Mouse (Mus musculus): ENCODE results near the gene Rnf6.
"Not testable (repeated sequence)": the region's sequence is repeated elsewhere in the genome, so short reads cannot be mapped to it uniquely, and the experiment has no call there.

Rnf6 gene

DNA sequence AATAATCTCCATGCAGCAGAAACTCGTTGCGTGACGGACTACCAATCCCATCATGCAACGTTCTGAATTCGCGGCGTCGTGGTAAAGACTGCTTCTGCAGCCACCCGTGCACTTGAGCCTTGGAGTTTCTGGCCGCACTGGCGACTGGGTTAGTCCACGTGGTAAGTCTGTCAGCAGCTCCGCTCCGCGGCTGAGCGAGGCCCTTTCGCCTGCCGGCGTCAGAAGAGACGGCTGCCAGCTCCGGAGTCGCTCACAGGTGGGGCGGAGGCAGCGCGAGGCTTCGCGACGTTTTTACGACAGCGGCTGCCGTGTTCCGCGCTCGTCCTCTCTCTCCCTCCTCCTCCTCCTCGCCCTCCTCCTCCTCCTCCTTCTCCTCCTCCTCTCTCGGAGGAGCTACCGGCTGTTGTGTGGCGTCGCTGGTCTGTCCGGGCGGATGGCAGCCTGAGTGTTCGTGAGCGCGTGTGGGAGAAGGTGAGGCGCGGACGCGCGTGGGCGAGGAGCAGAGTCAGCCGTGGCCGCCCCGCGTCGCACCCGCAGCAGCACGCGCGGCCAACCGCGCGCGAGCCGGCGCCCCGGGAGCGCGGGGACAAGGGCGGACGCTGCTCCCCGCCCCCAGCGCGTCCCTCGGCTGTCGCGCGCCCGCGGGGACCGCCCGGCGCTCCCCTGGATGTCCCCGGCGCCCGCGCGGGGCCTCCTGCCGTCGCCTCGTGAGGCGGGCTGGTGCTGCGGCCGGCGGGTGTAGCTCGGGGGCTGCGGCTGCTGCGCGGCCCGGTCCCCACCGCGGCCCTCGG, 9.7 kb upstream of the Rnf6 start, which contains the start of gene Cdk8:
TSS of gene Cdk8 (plus strand) at position 367 of the 791 bp plus-strand sequence.
- CTCF ChIA-PET, result no interaction called here

- CTCF ChIA-PET, result interaction anchor here (0.6 kb wide), 1 partner anchor 349 kb away, joined by 3 read pairs; no protein-coding TSS in a partner anchor
Measured at GRCm38 (mm10) chr5:146229869-146230650, 8.7 kb upstream of the Rnf6 start.

- CTCF ChIA-PET, result no interaction called here
Measured at GRCm38 (mm10) chr5:146227496-146227895, 6.1 kb upstream of the Rnf6 start.

GRCm38 (mm10) chr5:146223786-146224185, 2.4 kb upstream of the Rnf6 start:
- CTCF ChIA-PET, result interaction anchor here (0.7 kb wide), 1 partner anchor 1647 kb away, joined by 3 read pairs; no protein-coding TSS in a partner anchor

DNA sequence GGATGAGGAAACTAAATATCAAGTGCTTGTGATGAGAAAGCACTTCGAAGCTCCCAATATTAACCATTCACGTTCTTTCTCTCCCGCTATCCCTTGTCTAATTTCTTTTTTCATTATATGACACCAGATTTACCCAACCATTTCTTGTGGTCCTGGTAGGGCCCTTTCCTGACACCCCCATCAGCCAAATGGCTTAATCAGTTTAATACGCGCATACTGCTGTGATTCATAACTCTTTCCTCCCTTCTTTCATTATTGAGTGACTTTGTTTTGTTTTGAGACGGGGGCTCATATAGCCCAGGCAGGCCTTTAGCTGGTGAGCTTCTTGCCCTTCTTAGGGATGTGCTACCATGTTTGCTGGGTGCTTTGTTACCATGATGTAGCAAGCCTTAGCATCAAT, 367 bp upstream of the Rnf6 start:
- CTCF ChIA-PET, result no interaction called here

- CTCF ChIA-PET, result interaction anchor here (0.6 kb wide), 1 partner anchor 622 kb away, joined by 3 read pairs; no protein-coding TSS in a partner anchor
Measured at GRCm38 (mm10) chr5:146220501-146220878, 865 bp downstream of the Rnf6 start.

DNA sequence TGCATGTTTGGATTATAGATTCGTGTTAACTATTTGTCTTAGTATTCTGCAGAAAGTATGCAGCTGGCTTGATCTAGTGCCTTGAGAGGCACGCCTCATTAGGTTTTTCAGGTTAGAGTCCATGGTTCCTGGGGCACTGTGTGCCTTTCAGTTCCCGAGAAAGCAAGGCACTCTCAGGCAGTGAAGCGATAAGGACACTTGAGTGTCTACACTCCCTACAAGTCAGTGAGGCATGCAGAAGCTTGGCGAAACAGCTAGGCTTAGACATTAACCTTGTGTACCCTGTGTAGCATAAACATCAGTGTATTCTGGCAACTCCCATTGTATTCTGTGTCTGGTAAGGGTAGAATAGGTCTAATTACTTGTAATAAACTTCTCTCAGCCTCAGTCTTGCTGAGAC, 15.8 kb downstream of the Rnf6 start:
- CTCF ChIA-PET, result no interaction called here

GRCm38 (mm10) chr5:146203921-146204320, 17.4 kb downstream of the Rnf6 start:
- CTCF ChIA-PET, result no interaction called here

- CTCF ChIA-PET, result no interaction called here
Measured at GRCm38 (mm10) chr5:146200580-146200979, 20.8 kb downstream of the Rnf6 start.

DNA sequence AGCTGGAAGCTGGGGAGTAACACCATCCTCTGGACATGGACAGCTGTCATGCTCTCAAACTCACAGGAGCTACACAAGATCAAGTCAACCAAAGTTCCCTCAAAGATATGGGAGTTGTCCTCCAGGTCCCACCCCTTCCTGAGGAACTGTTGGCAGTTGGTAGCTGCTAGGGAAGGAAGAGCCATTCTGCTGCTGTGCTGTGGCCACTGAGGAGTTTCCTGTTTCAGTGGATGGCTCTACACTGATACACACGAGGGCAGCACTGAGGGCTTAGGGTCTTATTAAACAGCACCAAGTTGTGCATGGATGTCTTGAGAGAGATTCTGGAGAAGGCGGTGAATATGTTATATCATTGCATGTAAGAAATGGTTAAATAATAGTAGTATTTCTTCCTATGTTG, 21.8 kb downstream of the Rnf6 start:
- CTCF ChIA-PET, result no interaction called here

DNA sequence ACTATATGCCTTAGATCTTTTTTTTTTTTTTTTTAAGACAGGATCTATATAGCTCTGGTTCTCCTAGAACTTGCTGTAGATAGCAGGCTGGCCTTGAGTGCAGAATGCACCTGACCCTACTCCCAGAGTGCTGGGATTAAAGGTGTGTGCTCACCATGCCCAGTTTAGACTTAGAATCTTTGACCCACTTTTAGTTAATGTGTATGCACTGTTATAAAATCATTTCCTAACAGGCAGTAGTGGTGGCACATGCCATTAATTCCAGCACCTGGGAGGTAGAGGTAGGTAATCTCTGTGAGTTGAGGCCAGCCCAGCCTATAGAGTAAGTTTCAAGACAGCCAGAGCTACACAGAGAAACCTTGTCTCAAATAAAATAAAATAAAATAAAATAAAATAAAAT, 22.3 kb downstream of the Rnf6 start:
- CTCF ChIA-PET, result interaction anchor here (0.6 kb wide), 1 partner anchor 1788 kb away, joined by 3 read pairs; no protein-coding TSS in a partner anchor

- CTCF ChIA-PET, result no interaction called here
Measured at GRCm38 (mm10) chr5:146193360-146193759, 28.0 kb downstream of the Rnf6 start.

DNA sequence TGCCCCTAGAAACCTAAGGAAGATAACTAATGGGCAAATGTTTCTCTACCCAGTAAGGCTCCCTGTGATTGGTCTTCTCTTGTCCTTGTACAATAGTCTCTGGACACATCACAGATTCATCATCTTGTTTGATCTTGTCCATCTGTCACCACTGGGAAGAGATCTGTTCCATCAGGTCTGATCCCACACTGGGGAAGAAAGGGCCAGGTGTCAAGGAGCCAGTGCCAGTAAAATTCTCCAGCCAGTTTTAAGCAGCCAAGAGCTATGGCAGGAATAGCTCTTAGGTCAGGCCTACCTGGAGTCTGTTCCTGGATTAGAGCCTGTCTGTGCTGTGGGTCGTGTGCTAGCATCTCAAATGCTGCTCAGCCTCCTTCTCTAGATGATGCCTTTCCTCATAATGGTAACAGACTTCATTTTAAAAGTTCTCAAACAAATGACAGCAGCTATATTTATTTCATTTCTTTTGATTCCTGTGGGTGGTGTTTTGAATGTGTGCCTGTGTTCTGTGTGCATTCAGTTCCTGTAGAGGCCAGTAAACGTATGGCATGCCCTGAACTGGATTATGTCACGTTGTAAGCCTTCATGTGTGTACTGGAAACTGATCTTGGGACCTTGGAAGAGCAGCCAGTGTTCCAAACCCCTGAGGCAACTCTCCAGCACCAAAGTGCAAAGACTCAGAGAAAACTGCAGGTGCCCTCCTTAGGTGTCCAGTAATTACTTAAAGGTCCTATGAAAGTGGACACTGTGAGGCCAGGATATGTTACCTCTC, 30.7 kb downstream of the Rnf6 start:
- CTCF ChIA-PET, result no interaction called here

- CTCF ChIA-PET, result no interaction called here
Measured at GRCm38 (mm10) chr5:146190093-146190492, 31.3 kb downstream of the Rnf6 start.

- CTCF ChIA-PET, result no interaction called here
Measured at GRCm38 (mm10) chr5:146188712-146189111, 32.6 kb downstream of the Rnf6 start.

DNA sequence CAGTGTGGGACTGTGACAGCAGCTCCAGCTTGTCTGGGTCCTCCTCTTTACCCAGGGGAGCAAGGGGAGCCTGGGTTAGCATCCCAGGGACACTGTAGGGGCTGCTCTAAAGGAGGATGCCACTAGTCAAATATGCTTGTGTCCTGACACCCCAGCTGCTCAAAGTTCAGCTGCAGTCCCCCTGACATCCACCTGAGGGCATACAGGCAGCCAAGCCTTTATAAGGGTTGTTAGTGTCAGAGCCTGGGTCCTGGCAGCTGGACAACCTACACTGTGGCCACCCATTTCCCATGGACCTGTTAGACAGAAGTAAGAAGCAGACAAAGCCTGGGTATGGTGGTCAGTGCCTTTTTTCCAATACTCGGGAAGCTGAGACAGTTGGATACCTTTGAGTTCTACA, 33.2 kb downstream of the Rnf6 start:
- CTCF ChIA-PET, result no interaction called here

GRCm38 (mm10) chr5:146187441-146187840, 33.9 kb downstream of the Rnf6 start:
- CTCF ChIA-PET, result not testable (repeated sequence)

DNA sequence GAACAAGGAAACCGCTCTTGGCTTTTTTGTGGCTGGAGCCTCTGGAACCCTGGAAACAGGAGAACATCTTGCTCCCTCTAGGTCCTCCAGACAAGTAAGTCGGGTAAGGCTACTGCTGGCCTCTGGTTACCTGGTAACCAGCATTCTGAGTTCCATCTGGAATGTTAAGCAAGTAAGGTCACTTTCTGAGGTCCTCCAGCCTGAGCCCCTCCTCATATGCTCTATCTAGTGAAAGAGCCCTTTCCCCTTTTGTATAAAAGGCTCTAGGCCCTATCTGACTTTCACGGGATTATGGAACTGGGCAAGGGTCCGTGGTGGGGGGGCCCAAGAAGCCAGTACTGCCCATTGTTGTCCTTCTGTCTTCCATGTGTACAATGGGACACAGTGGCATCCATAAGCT, 36.2 kb downstream of the Rnf6 start, which contains the start of gene 1700001J03Rik:
TSS of gene 1700001J03Rik (minus strand) at position 101 of the 400 bp plus-strand sequence.
- CTCF ChIA-PET, result not testable (repeated sequence)

DNA sequence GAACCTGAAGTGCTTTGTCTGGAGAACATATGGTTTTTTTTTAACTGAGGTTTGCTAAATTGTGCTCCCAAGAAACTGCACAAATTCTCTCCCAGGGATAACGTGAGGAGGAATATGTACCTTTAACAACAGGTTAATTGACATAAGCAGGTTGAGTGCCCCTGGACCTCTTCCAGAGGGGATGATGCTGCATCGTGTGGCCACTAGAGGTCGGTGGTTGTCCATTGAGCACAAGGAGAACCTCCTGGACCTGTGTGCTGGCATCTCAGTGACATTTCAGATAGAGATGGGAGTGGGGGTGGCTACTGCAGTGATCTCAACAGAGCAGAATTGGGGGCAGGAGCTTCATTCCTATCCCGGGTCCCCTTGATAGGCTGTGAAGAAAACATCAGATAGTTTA, 48.6 kb downstream of the Rnf6 start:
- CTCF ChIA-PET, result not testable (repeated sequence)

- CTCF ChIA-PET, result not testable (repeated sequence)
Measured at GRCm38 (mm10) chr5:146170621-146171020, 50.7 kb downstream of the Rnf6 start, which contains the start of gene Gm6309. Gene Gm6309 (minus strand): TSS chr5:146170721.

GRCm38 (mm10) chr5:146160439-146160838, 60.9 kb downstream of the Rnf6 start, which contains the start of gene Gm5565:
Gene Gm5565 (minus strand): TSS chr5:146160539.
- CTCF ChIA-PET, result not testable (repeated sequence)
